Mouse (Mus musculus): ENCODE measurements around the gene Olfr520. TPM values are rescaled to one million over a fixed set of nuclear protein-coding genes. Genes with fewer than 3 reads are reported as not detected.
"Not testable (repeated sequence)": the region's sequence is repeated elsewhere in the genome, so short reads cannot be mapped to it uniquely, and the experiment has no call there.

The Olfr520 gene
- polyA plus RNA-seq, 1 experiment from 2014 or later = not detected

DNA sequence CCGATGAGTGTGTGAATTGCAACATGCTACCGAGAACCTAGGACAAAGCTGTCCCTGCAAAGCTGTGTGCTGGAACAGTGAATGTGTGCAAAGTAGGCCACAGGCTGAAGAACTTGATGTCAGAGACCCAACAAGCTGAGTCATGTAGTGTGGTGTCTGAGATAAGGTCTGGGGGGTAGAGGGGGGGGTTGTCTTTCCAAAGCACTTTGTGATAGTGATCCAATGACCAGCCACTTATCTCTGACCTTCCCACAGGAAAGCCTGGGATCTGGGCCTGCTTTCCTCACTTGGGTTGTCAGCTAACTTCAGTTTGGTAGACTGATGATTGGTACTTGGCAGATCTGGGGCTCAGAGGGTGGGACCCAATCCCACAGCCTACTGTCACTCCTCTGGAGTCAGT is 4.5 kb downstream of the Olfr520 start:
- no peak for ATAC-seq (ENCODE audit: low FRiP score, low read depth)
- H3K27ac ChIP-seq = no peak overlapping the region
- WGBS = 93% methylated on average over 2 of the region's 2 CpGs
- H3K9me3 ChIP-seq = no peaks in the 10 kb centered on the region
- H3K4me3 ChIP-seq = no peak overlapping the region
- no peak overlapping the region for H3K9ac ChIP-seq
- H3K36me3 ChIP-seq = no peaks in the 10 kb centered on the region
- no peak overlapping the region for H3K4me2 ChIP-seq (replicated peaks)
- H3K27me3 ChIP-seq (replicated peaks) = no peaks in the 10 kb centered on the region
- no peaks in the 10 kb centered on the region for H3K4me1 ChIP-seq

DNA sequence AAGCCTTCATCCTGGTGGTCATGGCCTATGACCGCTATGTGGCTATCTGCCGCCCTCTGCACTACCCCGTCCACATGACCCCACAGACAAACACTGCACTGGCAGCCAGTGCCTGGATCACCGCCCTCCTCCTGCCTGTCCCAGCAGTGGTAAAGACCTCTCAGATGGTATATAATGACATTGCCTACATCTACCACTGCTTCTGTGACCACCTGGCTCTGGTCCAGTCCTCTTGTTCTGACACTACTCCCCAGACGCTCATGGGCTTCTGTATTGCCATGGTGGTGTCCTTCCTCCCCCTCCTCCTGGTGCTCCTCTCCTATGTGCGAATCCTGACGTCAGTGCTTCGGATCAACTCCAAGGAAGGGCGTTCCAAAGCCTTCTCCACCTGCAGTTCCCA is 5.4 kb downstream of the Olfr520 start:
- not testable (repeated sequence) for H3K9ac ChIP-seq; H3K27ac ChIP-seq; H3K36me3 ChIP-seq; H3K27me3 ChIP-seq (replicated peaks); ATAC-seq (ENCODE audit: low FRiP score, low read depth); H3K9me3 ChIP-seq; H3K4me2 ChIP-seq (replicated peaks); H3K4me1 ChIP-seq; H3K4me3 ChIP-seq
- 94% methylated on average over 9 of the region's 9 CpGs for WGBS

DNA sequence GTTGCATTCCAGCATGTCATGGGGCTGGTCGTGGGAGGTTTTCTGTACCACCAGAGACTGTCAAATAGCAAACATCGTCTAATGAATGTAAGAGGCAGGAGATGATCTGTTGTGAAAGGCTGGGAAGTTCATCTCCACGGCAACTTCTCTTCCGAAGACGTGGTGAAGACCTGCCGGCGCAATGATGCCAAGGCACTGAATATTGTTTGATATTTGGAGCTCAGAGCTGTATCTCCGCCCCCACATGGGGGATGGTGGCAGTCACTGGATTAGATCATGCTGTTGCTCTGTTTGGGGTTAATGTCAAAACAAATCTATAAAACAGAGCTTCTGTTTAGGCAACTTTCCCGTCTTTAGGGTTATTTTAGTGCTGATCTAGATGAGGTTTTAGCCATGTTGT is 9.2 kb downstream of the Olfr520 start:
- H3K36me3 ChIP-seq = no peaks in the 10 kb centered on the region
- H3K4me2 ChIP-seq (replicated peaks) = no peak overlapping the region
- H3K9ac ChIP-seq = no peak overlapping the region
- no peak for ATAC-seq (ENCODE audit: low FRiP score, low read depth)
- 76% methylated on average over 9 of the region's 9 CpGs for WGBS
- H3K4me1 ChIP-seq = no peaks in the 10 kb centered on the region
- H3K27me3 ChIP-seq (replicated peaks) = no peaks in the 10 kb centered on the region
- no peak overlapping the region for H3K27ac ChIP-seq
- H3K9me3 ChIP-seq = no peaks in the 10 kb centered on the region
- H3K4me3 ChIP-seq = no peak overlapping the region

DNA sequence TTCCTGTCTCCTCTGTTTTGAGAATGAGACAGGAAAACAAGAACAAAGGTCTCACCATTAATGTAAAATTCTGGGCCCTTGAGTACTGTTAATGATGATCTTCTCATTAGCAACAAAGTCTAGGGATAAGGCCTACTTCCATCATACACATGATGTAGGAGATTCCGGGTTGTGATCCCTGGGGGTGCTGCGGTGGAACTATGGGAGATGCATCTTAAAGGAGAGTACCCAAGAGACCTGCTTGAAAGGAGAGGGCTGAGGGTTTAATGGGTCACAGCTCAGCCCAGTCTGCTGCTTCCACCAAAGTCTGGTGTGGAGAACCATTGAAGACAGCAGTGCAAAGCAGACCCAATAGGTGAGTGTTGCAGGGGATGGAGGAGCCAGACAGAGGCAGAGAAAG is 33.1 kb downstream of the Olfr520 start, which contains the start of gene Olfr521:
Gene Olfr521 (plus strand): TSS at position 301 of the 400 bp plus-strand sequence.
- no peaks in the 10 kb centered on the region for H3K36me3 ChIP-seq
- no peak within 1 kb of the TSS for H3K4me3 ChIP-seq
- no peak within 1 kb of the TSS for H3K9ac ChIP-seq
- 94% methylated on average over 2 of the region's 2 CpGs for whole genome bisulfite sequencing
- H3K9me3 ChIP-seq = peaks cover 18% of the 10 kb centered on the region
- no peak within 1 kb of the TSS for H3K4me2 ChIP-seq (replicated peaks)
- no peaks in the 10 kb centered on the region for H3K27me3 ChIP-seq (replicated peaks)
- no peak within 1 kb of the TSS for H3K27ac ChIP-seq
- ATAC-seq (ENCODE audit: low FRiP score, low read depth) = no peak
- no peaks in the 10 kb centered on the region for H3K4me1 ChIP-seq

DNA sequence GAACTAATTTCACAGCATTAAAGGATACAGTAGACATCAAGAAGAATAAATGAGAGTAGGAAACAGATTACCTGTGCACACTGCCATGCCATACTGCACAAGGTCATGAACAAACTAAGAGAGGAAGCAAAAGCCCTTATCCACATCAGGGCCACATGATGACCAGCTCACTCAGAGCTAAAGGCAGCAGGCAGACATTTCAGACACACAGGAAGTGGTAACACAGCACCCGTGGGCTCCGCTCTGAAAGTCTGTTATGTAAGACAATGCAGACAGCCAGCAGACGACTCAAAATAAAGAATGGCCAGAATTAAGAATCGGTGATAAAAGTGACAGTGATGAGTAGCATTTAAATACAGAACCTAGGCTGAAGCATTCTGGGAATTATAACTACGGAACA is 51.3 kb downstream of the Olfr520 start:
- H3K36me3 ChIP-seq = no peaks in the 10 kb centered on the region
- no peaks in the 10 kb centered on the region for H3K4me1 ChIP-seq
- H3K4me3 ChIP-seq = no peak overlapping the region
- no peak overlapping the region for H3K27ac ChIP-seq
- ATAC-seq (ENCODE audit: low FRiP score, low read depth) = no peak
- H3K9ac ChIP-seq = no peak overlapping the region
- H3K27me3 ChIP-seq (replicated peaks) = no peaks in the 10 kb centered on the region
- 78% methylated on average over 5 of the region's 5 CpGs for WGBS
- no peak overlapping the region for H3K4me2 ChIP-seq (replicated peaks)
- no peaks in the 10 kb centered on the region for H3K9me3 ChIP-seq

DNA sequence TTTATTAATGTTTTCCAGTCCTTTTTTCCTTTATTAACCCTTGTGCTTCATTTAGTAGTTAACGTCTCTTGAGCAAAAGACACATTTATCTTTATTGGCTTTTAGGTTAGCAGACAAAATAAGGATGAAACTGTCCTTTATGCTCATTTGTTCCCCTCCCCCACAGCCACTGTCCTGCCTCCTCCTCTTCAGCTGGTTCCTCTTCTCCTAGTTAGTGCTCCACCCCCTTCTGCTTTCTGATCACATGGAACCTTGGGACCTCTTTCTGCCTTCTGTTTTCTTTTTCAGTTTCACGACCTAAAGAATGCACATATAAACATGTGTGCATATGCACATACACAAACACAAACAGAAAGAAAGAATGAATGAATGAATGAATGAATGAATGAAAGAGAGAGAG is 51.8 kb downstream of the Olfr520 start:
- H3K27me3 ChIP-seq (replicated peaks) = no peaks in the 10 kb centered on the region
- H3K4me1 ChIP-seq = no peaks in the 10 kb centered on the region
- WGBS = 88% methylated on average over 2 of the region's 2 CpGs
- H3K4me2 ChIP-seq (replicated peaks) = no peak overlapping the region
- H3K4me3 ChIP-seq = no peak overlapping the region
- H3K27ac ChIP-seq = no peak overlapping the region
- H3K9me3 ChIP-seq = no peaks in the 10 kb centered on the region
- no peak for ATAC-seq (ENCODE audit: low FRiP score, low read depth)
- no peak overlapping the region for H3K9ac ChIP-seq
- no peaks in the 10 kb centered on the region for H3K36me3 ChIP-seq

DNA sequence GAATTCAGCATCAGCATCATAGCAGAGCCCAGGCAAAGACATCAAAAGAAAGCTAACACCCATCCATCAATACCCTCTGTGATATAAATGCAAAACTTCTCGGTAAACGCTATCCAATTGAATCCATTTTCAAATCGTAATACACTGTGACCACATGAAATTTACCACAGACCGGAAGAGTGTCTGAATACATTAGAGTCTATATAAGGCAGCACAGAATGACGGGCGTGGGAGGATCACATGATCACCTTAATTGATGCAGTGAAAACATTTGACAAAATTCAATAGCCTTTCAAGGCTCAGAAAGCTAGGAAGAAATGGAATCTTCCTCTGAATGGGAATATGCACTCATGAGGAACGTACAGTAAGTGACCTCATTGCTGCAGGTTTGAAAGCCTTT is 53.3 kb downstream of the Olfr520 start:
- Histone ChIP-seq H3K27me3 (replicated peaks) (no peaks in the 10 kb centered on the region), H3K36me3 (no peaks in the 10 kb centered on the region), H3K27ac (no peak overlapping the region), H3K9me3 (no peaks in the 10 kb centered on the region), H3K4me2 (replicated peaks) (no peak overlapping the region), H3K9ac (no peak overlapping the region), H3K4me1 (peaks cover 9% of the 10 kb centered on the region), H3K4me3 (no peak overlapping the region)
- ATAC-seq (ENCODE audit: low FRiP score, low read depth) = no peak
- 77% methylated on average over 7 of the region's 7 CpGs for WGBS

DNA sequence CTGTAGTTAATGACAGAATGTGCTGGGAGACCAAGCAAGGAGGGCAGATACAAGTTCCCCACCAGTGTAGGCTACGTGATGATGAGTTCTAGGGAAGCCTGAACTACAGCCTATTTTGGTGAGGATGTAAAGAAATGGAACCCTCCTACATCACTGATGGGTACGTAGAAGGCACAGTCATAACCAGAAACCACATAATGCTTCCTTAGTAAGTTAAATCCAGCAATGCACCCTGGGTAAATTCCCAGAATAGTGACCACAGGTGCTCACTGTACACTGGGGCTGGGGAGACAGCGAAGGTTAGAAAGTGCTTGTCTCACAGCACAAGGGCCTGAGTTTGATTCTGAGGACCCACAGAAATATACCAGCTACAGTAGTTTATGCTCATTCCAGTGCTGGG is 55.5 kb downstream of the Olfr520 start:
- H3K36me3 ChIP-seq = no peaks in the 10 kb centered on the region
- H3K4me1 ChIP-seq = peaks cover 13% of the 10 kb centered on the region
- no peak overlapping the region for H3K4me2 ChIP-seq (replicated peaks)
- H3K27ac ChIP-seq = no peak overlapping the region
- no peaks in the 10 kb centered on the region for H3K27me3 ChIP-seq (replicated peaks)
- ATAC-seq (ENCODE audit: low FRiP score, low read depth) = no peak
- H3K4me3 ChIP-seq = no peak overlapping the region
- no peak overlapping the region for H3K9ac ChIP-seq
- H3K9me3 ChIP-seq = no peaks in the 10 kb centered on the region
- WGBS = 87% methylated on average over 3 of the region's 3 CpGs

Other genes starting within 250 kb of the Olfr520 start
- gene Rps3, start 246.5 kb upstream of the Olfr520 start, polyA plus RNA-seq (2016; fragmentation: Nextera tagmentation; extraction: Ambion mirVana) = 536 and 541 TPM in 2 replicates
- 16.3 and 18.4 TPM in 2 replicates for gene Arrb1, start 194.8 kb upstream of the Olfr520 start, polyA plus RNA-seq (2016; fragmentation: Nextera tagmentation; extraction: Ambion mirVana)
- gene Tpbgl, start 103.2 kb upstream of the Olfr520 start, polyA plus RNA-seq (2016; fragmentation: Nextera tagmentation; extraction: Ambion mirVana) = 2.9 TPM in 2 replicates
- gene Slco2b1, start 18.9 kb upstream of the Olfr520 start, polyA plus RNA-seq (2016; fragmentation: Nextera tagmentation; extraction: Ambion mirVana) = 3.7 and 4.7 TPM in 2 replicates
- gene Olfr521, start 33.2 kb downstream of the Olfr520 start, polyA plus RNA-seq (2016; fragmentation: Nextera tagmentation; extraction: Ambion mirVana) = not detected in 2 replicates
- 1.3 and 2.2 TPM in 2 replicates for gene Neu3, start 98.1 kb downstream of the Olfr520 start, polyA plus RNA-seq (2016; fragmentation: Nextera tagmentation; extraction: Ambion mirVana)
- 0.52 and 0.72 TPM in 2 replicates for gene Xrra1, start 128.8 kb downstream of the Olfr520 start, polyA plus RNA-seq (2016; fragmentation: Nextera tagmentation; extraction: Ambion mirVana)
- gene Spcs2, start 133.2 kb downstream of the Olfr520 start, polyA plus RNA-seq (2016; fragmentation: Nextera tagmentation; extraction: Ambion mirVana) = 337 and 365 TPM in 2 replicates